Mouse (Mus musculus): ENCODE measurements around the gene Gm28036. TPM values are rescaled to one million over a fixed set of nuclear protein-coding genes. Genes with fewer than 3 reads are reported as not detected.
"Not testable (repeated sequence)": the region's sequence is repeated elsewhere in the genome, so short reads cannot be mapped to it uniquely, and the experiment has no call there.

Gene Gm28036
- total RNA-seq (2021), result 10 to 100 TPM; 19.7 to 19.8 TPM

DNA sequence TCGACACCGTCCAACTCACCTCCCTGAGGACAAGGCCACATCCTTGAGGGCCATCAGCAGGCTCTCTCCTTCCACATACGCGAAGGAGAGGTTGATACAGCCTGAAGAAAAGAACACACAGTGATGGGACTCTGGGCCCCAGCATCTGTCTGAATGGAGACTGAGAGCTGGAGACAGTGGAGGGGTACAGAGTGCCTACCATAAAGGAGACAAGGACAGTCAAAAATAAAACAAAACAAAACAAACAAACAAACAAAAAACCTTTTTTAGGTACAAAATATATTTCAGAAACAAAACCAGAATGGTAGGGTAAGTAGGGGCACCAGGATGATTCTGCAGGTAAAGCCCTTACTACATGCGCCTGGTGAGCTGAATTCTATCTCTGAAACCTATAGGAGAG lies at the start of gene Gm28036:
Gene Gm28036, minus strand, starts transcription at position 101 of the 400 bp plus-strand sequence.
- no peak for DNase-seq
- intact Hi-C loops (cut with DNase I), result no loop called here

DNA sequence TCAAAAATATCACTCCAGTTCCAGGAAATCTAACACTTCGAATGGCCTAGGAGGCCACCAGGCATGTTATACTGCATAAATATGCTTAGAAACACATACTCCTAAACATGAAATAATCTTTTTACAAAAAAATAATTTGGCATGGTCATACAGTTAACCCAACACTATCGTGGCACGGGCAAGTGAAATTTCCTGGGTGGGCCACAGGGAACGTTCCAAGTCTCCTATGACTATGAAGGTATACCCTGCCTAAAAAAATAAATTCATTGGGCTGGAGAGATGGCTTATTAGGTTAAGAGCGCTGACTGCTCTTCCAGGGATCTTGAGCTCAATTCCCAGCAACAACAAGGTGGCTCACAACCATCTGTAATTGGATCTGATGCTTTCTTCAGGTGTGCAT lies 39.7 kb upstream of the Gm28036 start:
- no peak for DNase-seq
- intact Hi-C loops (cut with DNase I), result no loop called here

DNA sequence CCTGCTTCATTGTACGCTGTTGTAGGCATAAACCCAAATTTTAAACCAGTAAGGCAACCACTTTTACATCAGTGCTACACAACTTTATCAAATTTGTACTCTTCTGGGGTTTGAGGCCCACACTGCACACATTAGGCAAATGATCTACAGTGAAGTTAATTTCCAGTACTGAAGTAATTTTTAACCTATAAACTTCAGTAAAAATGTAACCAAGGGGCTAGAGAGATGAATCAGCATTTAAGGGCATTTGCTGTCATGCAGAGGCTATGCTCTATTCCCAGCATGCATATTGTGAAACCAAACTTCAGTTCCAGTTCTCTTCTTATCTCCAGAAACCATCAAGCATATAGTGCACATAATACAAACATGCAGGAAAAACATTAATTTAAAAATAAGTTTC lies 38.6 kb upstream of the Gm28036 start:
- intact Hi-C loops (cut with DNase I), result loop anchor here (2.0 kb wide), 1 partner anchor 19 kb away; no protein-coding TSS in a partner anchor
- no peak for DNase-seq

DNA sequence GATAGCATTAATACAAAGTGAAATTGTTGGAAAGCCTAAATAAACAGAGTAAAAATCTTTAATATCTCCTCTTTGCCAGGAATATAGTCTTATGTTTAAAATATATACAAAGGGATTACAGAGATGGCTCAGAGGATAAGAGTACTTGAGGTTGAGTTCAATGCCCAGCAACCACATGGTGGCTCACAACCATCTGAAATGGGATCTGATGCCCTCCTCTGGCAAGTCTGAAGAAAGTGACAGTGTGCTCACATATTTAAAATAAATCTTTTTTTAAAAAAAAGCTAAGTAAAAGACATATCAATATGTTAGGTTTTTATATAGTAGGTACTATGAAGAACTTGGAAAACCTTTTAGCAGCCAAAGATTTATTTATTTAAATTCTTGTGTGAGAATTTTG lies 24.6 kb upstream of the Gm28036 start:
- intact Hi-C loops (cut with DNase I), result no loop called here
- DNase-seq, result no peak

DNA sequence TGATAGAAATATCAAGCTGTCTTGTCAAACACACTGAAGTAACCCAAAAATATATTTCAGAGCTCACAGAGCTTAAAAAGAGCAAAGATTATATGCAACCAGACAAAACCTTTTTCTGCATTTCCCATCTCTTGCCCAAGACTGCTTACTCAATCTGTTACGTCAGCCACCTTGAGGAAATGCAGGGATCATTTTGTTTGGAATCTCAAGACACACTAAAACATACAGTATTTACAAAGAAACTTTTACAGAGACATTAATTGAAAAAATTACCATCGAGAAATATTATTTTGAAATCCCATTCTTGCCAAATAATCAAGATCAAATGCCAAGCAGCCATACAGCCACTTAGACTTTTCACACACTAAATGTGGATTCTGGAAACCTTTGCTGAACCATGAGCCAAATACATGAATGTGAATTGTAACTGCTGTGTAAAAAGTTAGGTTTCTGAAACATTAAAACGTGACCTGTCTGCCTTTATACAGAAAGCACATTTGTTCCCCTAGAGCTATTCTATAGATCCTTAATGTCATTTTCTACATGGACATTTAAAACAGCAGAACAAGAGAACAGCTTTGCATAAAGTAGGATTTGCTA lies 20.5 kb upstream of the Gm28036 start:
- no peak for DNase-seq
- intact Hi-C loops (cut with DNase I), result loop anchor here (2.0 kb wide), 1 partner anchor 17 kb away; no protein-coding TSS in a partner anchor

DNA sequence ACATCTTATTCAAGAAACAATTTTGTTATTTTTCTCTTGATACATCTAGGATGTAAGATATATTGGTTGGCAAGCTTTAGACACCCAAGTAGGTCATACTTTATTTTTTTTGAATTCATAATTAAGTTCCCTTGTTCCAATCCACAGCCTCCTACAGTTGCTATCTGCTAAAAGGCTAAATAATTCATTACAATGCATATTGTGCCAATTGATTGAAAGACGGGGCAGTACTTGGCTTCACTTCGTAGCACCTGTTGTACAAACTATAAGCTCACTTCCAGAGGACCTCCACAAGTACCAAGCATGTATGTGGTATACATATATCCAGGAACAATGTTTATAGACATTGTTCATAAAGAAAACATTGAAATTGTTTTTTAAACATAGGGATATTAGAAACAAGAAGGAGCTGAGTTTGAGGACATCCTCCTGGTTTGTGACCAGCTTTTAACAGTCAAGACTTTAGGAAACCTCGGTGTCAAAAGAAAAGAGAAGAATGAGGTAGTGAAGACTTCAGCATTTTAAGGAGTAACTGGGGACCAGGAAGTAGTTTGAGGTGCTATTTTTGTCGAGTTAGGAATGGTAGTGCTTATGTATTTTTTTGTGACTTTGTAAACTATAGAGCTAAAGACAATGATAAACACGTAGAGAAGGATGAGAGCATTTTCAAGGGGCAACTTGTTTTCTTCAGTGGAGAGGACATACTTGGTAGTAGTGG lies 19.5 kb upstream of the Gm28036 start:
- no peak for DNase-seq
- intact Hi-C loops (cut with DNase I), result loop anchor here (2.0 kb wide), 1 partner anchor 18 kb away; no protein-coding TSS in a partner anchor

DNA sequence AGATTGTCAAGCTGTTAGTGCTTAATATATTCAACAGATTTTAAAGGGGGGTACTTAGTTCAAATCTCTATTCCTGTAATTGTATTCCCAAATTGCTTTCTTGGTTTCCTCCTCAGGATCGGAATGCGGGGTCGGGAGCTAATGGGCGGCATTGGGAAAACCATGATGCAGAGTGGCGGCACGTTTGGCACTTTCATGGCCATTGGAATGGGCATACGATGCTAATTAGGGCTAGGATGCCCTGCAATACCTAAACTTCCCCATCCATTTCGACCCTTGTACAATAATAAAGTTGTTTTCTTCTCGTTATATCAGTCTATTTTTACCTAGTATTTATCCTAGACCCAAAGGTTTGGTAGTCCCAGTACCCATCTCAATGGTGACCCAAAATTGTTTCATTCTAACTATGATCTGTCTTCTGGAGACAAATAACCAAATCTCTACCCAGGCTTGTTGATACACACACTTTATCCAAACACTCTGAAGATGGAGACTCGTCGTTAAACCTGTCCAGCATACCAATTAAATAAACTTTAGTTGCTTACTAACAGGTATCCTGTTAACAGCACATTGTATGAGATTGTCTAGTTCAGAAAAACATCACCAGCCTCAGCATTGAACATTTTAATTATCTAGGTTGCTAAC lies 18.7 kb upstream of the Gm28036 start:
- no peak for DNase-seq
- intact Hi-C loops (cut with DNase I), result loop anchor here (2.0 kb wide), 1 partner anchor 19 kb away; no protein-coding TSS in a partner anchor

DNA sequence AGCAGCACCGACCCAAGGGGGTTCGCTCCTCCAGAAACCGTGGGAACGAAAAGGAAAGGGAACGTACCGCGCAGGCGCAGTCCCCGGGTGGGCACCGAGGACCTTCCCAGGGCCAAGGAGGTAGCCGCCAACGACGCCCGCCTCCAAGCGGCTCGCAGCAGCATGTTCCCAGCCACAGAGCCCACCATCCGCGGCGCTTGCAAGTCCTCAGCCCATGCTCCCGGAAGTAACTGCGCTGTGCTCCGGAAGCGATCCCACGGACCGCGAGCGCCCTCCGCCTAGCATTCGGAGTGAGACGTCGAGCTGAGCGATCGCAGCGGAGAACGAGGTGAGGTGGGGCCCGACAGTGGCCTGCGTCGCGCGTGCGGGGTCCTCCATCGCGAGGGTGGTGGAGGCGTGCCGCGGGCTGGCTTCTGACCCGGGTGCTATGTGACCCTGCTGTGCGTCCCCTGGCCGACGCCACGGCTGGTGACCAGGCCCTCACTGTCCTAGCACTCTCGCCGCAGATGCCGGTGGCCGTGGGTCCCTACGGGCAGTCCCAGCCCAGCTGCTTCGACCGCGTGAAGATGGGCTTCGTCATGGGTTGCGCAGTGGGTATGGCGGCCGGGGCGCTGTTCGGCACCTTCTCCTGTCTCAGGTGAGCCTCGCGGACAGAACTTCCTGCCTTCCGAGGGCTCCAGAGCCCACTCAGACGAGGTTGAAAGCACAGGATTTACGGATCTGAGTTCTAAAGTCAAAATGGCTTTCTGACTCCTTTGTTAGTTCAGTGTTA lies 17.2 kb upstream of the Gm28036 start, which contains the start of the genes Romo1 and Nfs1:
Gene Romo1, plus strand, starts transcription at position 87 of the 772 bp plus-strand sequence.
Gene Nfs1, minus strand, starts transcription at position 234 of the 772 bp plus-strand sequence.
- intact Hi-C loops (cut with DNase I), result loop anchor here (2.0 kb wide), 1 partner anchor 181 kb away; no protein-coding TSS in a partner anchor
- DNase-seq, result peak; percentile 94 to 96

DNA sequence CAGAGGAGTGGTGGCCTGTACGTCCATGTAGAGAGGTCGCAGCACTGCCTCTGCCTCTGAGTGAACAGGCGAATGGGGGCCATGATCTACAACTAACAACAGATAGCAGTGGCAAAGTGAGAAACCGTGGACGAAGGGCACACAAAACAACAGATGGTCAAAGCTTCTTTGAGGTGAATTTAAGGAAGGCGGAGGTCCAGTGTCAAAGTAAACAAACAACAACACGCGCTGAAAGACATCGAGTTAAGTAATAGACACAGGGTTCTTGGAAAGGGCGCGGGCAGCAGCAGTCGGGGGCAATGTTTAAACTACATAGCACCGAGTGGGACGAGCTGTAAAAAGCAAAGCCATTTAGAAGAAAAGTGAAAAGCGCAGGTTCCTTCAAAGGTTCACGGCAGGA lies 16.5 kb upstream of the Gm28036 start:
- intact Hi-C loops (cut with DNase I), result loop anchor here (2.0 kb wide), 1 partner anchor 181 kb away; no protein-coding TSS in a partner anchor

DNA sequence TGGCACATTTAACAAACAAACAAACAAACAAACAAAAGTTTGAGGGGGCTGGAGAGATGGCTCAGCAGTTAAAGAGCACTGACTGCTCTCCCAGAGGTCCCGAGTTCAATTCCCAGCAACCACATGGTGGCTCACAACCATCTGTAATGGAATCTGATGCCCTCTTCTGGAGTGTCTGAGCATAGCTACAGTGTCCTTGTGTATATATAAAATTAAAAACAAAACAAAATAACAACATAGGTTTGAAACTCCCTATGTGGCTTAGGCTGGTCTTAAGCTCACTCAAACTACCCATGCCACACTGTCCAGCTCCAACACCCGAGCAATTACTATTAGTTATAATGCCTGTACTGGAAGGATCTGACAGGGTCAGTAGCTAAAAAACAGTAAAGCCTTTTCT lies 15.9 kb upstream of the Gm28036 start:
- intact Hi-C loops (cut with DNase I), result loop anchor here (2.0 kb wide), 1 partner anchor 180 kb away; no protein-coding TSS in a partner anchor

More for the DNA sequence above, 16.5 kb upstream of the Gm28036 start:
- DNase-seq, result no peak

DNA sequence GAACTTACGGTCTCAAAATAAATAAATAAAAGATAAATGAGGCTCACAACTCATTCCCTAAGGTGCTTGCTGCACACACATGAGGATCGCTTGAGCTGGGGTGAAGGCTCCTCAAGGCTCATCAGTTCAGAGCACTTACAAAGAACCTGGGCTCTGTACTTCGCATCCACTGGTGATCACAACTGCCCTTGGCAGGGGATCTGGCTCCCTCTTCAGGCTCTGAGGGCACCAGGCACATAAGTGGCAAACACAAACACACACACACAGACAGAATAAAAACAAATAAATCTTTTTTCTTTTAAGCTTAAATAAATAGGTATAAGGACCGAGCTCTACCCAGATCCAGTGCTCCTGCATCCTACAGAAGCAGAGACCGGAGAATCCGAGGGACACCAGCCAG lies 8.8 kb upstream of the Gm28036 start:
- no peak for DNase-seq
- intact Hi-C loops (cut with DNase I), result no loop called here

More for the DNA sequence above, 15.9 kb upstream of the Gm28036 start:
- DNase-seq, result no peak

DNA sequence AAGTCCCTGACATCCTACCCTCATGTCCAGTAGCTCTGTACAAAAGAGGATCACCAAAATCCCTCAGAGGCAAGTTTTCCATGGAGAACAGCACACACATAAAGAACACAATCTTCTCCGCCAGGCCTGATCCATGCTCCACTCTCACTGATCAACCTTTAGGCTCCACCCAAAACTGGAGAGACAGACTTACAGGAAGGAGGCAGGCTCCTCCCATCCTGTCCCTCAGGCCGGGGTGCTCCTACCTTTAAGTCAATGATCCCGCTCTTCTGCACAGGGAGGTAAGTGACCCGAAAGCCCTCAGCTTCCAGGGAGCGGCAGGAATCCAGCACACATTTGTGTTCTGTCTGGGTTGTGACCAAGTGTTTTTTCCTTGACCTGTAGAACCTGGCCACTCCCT lies 7.3 kb upstream of the Gm28036 start:
- intact Hi-C loops (cut with DNase I), result no loop called here
- no peak for DNase-seq

DNA sequence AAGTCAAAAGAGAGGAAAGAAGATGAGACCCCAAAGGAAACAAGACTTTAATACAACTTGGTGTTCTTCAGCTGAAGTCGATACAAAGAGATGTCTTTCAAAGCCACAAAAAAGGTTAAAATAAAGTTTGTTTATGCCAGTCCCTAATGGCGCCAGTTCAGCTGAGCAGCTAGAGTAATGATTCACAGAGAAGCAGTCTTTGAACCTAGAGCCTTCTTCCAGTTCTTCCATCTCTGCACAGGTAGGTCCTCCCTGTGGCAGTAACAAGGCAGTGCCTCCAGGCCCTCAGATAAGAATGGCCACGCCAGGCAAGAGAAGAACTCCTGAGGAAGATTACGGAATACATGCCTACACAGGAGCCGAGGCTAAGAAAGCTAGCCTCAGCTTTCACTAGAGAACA lies 3.2 kb downstream of the Gm28036 start:
- intact Hi-C loops (cut with DNase I), result no loop called here
- no peak for DNase-seq

DNA sequence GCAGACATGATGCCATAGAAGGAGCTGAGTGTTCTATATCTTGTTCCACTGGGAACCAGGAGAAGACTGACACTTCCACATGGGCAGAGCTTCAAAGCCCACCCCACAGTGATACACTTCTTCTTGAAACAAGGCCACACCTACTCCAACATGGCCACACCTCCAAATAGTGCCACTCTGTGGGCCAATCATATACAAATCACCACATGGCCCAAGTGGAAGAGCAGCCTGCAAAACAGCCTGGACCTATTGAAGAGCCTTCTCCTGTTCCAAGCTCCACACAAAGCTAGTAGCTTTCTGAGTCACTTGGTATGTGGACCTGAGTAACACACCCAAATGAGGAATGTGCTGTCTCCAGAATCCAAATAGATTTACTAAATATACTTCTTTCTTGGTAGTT lies 7.3 kb downstream of the Gm28036 start:
- intact Hi-C loops (cut with DNase I), result no loop called here
- DNase-seq, result no peak

DNA sequence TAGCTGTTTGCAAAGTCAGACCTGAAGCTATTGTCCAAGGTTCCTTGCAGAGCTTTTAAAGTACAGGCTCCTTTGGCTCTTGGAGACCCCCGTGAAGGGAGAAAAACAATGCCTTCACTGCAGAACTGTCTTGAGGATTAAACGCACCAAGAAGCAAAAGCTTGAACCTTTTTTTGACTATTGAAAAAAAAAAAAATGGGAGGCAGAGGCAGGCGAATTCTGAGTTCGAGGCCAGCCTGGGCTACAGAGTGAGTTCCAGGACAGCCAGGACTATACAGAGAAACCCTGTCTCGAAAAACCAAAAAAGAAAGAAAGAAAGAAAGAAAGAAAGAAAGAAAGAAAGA lies 14.8 kb downstream of the Gm28036 start:
- intact Hi-C loops (cut with DNase I); DNase-seq: not testable (repeated sequence)

DNA sequence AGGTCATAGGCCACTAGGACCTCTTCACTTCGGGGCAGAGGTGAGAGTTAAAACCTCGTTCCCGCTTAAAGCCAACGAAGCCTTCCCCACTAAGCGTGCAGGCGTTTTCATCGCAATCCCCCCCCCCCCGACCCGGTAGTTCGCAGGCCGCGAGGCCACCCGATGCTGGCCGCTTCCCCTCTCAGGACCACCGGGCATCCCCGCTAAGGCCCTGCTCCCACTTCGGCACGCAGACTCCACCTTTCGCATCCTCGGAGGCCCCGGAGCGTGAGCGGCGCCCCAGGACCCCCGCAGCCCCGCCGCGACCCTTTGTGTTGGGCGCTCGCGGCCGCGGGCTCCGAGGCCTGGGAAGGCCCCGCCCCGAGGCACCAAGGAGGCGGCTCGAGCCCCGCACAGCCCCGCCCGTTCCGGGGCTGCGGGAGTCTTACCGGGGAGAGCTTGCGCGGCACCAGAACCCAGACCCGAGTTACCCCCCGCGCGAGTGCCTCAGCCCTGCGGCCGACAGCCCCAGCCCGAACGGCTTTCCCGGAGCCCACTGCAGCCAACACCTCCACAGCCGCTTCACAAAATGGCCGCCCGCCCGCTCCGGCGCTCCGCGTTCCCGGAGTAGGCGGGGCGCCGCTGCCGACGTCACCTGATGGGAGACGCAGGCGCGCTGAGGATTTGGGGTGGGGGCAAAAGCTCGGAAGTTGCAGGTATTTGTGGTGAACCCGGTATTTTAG lies 15.4 kb downstream of the Gm28036 start, which contains the start of the genes Cpne1 and Rbm12:
Gene Cpne1, minus strand, starts transcription at position 608 of the 722 bp plus-strand sequence.
Gene Rbm12, minus strand, starts transcription at position 621 of the 722 bp plus-strand sequence.
- intact Hi-C loops (cut with DNase I), result loop anchor here (2.0 kb wide), 1 partner anchor 47 kb away; the partner anchor contains the start of gene Spag4
- peak; percentile 94 to 96 for DNase-seq

DNA sequence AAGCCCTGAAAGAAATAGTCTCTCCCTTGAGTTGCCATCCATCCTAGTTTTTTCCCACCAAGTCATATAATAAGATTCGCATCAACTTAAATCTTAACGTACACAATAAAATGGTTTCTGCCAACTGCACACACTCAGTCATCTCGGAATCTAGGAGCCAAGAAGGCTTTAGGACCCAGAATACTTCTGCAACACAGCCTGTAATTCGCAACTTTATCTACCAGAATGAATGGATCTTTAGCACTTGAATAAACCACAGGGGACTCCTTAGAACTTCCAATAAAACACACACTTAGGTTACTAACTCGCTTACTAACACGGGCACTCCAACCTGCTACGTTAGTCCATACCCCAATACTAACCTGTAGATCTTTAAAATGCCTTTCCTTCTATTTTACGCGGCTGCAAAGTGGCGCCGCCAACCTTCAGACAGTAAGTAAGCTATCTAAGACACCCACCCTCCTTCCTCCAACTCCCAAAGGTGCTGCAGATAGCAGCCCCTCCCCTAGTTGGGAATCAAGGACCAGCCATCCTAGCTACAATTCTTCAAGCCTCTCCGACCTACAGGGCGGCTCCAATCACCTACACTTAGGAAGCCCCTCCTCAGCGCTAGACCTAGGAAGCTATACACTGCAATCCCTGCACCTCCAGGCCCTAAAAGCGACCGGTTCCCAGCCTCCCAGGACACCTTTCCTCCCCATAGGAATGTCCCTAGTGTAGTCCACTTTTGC lies 16.1 kb downstream of the Gm28036 start:
- intact Hi-C loops (cut with DNase I), result loop anchor here (2.0 kb wide), 1 partner anchor 46 kb away; the partner anchor contains the start of gene Spag4
- peak; percentile 8 to 25 for DNase-seq

DNA sequence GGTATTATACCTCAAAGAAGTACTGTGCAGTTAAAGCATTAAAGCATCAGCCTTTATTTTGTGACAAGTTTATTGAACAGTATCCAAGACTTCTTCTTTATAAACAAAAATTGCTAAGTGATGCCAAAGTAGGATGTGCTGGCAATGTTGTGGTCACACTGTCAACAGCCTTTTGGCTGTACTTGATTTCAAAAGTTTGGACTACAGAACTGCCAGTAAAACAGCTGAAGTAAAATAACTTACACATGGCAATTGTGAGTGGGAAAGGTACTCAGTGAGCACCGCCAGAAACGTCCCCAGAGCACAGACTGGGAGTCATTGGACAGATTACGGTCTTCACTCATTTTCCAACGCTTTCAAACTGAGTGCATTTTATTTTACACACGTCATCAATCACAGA lies 35.0 kb downstream of the Gm28036 start:
- intact Hi-C loops (cut with DNase I), result no loop called here
- no peak for DNase-seq

DNA sequence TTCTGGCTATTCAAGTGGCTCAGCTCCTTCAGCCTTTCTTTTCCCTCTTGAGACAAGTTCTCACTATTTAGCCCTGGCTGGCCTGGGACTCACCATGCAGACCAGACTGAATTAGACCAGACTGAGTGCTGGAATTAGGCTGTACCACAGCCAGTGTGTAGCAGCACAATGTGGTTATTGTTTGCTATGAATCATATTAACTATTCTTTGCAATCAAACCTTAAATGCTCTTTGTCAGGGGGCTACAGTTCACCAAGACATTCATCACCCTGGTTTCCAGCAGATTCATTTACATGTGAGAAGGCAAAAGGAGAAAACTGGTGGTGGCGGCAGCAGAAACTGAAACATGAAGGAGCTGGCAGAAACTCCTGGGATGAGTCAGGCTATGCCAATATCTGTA lies 37.1 kb downstream of the Gm28036 start:
- DNase-seq, result no peak
- intact Hi-C loops (cut with DNase I), result no loop called here
